Mouse (Mus musculus) hindbrain, embryonic 14.5 days (tissue): ENCODE measurements at regions not wholly inside any gene's neighbourhood (a gene's known extent, or its start where the extent isn't known, plus 50 kb on each side); places are given as distances from the start of the nearest gene placed in this dataset.

Experiments used
- ATAC-seq: fragments of 200-750 bp; cut with Nextera tagmentation; 2 replicates; pipeline ENCODE4 v1.8.0; 2017; ENCODE audit warnings: moderate number of reproducible peaks, mild to moderate bottlenecking, moderate TSS enrichment, moderate library complexity; ENCODE audit not compliant: low FRiP score
- DNase-seq: peaks from one replicate; pipeline ENCODE4 v3.0.0-alpha.2; 2015; ENCODE audit warnings: low spot score
- H3K27ac ChIP-seq: fragments of 300-500 bp; sonication (generic); 2 replicates; pipeline ENCODE4 v1.5.1; 2014; ENCODE audit warnings: mild to moderate bottlenecking, moderate library complexity
- H3K27me3 ChIP-seq: fragments of 300-500 bp; sonication (generic); 2 replicates; pipeline ENCODE4 v1.6.1; 2014; ENCODE audit warnings: mild to moderate bottlenecking, low read length, mixed read lengths; ENCODE audit not compliant: control insufficient read depth, insufficient read depth
- H3K36me3 ChIP-seq: fragments of 300-500 bp; sonication (generic); replicated peaks from 2 replicates; pipeline ENCODE4 v1.6.1; 2014; ENCODE audit not compliant: control insufficient read depth, insufficient read depth
- H3K4me1 ChIP-seq: fragments of 300-500 bp; sonication (generic); replicated peaks from 2 replicates; pipeline ENCODE4 v1.6.1; 2014; ENCODE audit warnings: antibody characterized with exemption, low read length, mixed read lengths; ENCODE audit not compliant: control insufficient read depth, insufficient read depth
- H3K4me2 ChIP-seq: fragments of 300-500 bp; sonication (generic); replicated peaks from 2 replicates; pipeline ENCODE4 v1.6.1; 2014; ENCODE audit warnings: mild to moderate bottlenecking, moderate library complexity
- H3K4me3 ChIP-seq: fragments of 300-500 bp; sonication (generic); replicated peaks from 2 replicates; pipeline ENCODE4 v1.5.1; 2014; ENCODE audit warnings: mild to moderate bottlenecking, low read length
- H3K9ac ChIP-seq: fragments of 300-500 bp; sonication (generic); 2 replicates; pipeline ENCODE4 v1.6.1; 2014
- H3K9me3 ChIP-seq: fragments of 300-500 bp; sonication (generic); 2 replicates; pipeline ENCODE4 v1.6.1; 2016; ENCODE audit warnings: low read length; ENCODE audit not compliant: control insufficient read depth
- WGBS: fragments of 180-500 bp; shearing (Covaris S2); extraction: QIAGEN DNeasy Blood & Tissue Kit; methylation state at CpG from one replicate; pipeline ENCODE4 v1.1.7; 2014; 5-methylcytosine and 5-hydroxymethylcytosine counted together

DNA sequence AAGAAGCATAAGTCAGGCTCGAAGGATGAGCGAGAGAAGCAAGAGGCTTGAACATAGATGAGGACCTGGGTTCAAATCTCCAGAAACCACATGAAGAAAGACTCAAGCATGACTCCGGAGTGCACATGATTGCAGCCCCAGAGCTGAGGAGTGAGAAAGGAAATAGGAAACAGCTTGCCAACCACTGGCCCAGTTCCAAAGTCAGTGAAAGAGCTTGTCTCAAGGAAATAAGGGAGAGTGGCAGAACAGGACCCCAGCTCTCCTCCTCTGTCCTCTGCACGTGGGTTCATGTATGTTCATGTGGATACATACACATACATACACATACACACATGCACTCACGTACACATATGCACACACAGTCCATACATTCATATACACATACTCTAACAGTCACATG lies 156.9 kb upstream of the Spred2 start:
- no peak for ATAC-seq
- H3K9ac ChIP-seq = no peak overlapping the region
- 85% methylated on average over 5 of the region's 5 CpGs for WGBS
- no peak for DNase-seq
- H3K27ac ChIP-seq = no peak overlapping the region
- H3K4me1 ChIP-seq = no peaks in the 10 kb centered on the region
- no peaks in the 10 kb centered on the region for H3K36me3 ChIP-seq
- H3K27me3 ChIP-seq = no peaks in the 10 kb centered on the region
- H3K4me3 ChIP-seq = no peak overlapping the region
- no peaks in the 10 kb centered on the region for H3K9me3 ChIP-seq
- no peak overlapping the region for H3K4me2 ChIP-seq

DNA sequence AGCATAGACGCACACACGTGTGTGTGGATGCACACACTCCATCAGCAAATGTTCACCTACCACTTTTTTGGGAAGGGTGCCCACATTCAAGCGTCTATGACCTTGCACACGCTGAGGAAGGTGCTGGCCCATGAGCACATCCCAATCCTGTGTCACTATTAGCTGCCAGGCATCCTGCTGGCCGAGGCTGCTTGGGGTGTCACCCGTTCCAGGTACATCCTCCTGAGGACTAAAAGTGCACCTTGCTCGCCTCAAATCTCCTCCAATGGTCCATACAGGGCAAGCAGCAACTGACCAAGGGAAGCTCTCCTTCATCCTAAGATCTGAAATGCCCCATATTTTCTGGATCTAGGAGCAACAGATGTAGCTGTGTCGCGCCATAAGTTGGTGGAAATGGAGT lies 156.3 kb upstream of the Spred2 start:
- ATAC-seq (no peak), DNase-seq (no peak)
- no peak overlapping the region for H3K9ac ChIP-seq
- H3K4me3 ChIP-seq = no peak overlapping the region
- 93% methylated on average over 9 of the region's 9 CpGs for WGBS
- no peak overlapping the region for H3K27ac ChIP-seq
- no peak overlapping the region for H3K4me2 ChIP-seq
- no peaks in the 10 kb centered on the region for H3K4me1 ChIP-seq
- no peaks in the 10 kb centered on the region for H3K27me3 ChIP-seq
- no peaks in the 10 kb centered on the region for H3K9me3 ChIP-seq
- H3K36me3 ChIP-seq = no peaks in the 10 kb centered on the region

DNA sequence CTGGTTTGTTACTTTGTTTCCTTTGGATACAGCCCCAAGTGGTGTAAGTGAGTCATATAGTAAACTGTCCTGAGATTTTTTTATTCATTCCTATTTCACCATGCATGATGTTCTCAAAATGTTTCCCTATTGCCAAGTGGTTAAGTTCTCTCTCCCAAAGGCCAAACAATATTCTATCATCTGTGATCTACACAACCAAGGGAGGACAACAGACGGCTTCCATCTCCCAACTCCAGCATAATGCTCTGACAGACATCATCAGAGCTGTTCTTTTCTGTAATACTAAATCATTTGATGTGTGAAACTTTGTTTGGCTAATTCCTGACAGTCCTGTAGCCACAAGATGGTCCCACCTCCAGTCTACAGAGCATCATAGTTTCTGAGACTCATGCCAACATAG lies 155.2 kb upstream of the Spred2 start:
- Histone ChIP-seq H3K4me3 (no peak overlapping the region), H3K27me3 (no peaks in the 10 kb centered on the region), H3K36me3 (no peaks in the 10 kb centered on the region), H3K9ac (no peak overlapping the region), H3K27ac (no peak overlapping the region), H3K4me2 (no peak overlapping the region), H3K9me3 (no peaks in the 10 kb centered on the region), H3K4me1 (no peaks in the 10 kb centered on the region)
- DNase-seq (no peak), ATAC-seq (no peak)
- 97% methylated on average over 1 of the region's 1 CpGs for WGBS

- Histone ChIP-seq H3K9me3 (no peaks in the 10 kb centered on the region), H3K4me2 (no peak overlapping the region), H3K27me3 (no peaks in the 10 kb centered on the region), H3K4me3 (no peak overlapping the region), H3K36me3 (no peaks in the 10 kb centered on the region), H3K27ac (no peak overlapping the region), H3K9ac (no peak overlapping the region), H3K4me1 (no peaks in the 10 kb centered on the region)
- peak; percentile 71; the same call in 1 of the 2 replicates for ATAC-seq
- peak; percentile 40 for DNase-seq
- 23% methylated on average over 9 of the region's 9 CpGs for WGBS
Measured at GRCm38 (mm10) chr11:19774010-19774409, 150.2 kb upstream of the Spred2 start.

- Histone ChIP-seq H3K36me3 (no peaks in the 10 kb centered on the region), H3K9ac (no peak overlapping the region), H3K4me3 (no peak overlapping the region), H3K4me2 (no peak overlapping the region), H3K4me1 (no peaks in the 10 kb centered on the region), H3K9me3 (no peaks in the 10 kb centered on the region), H3K27ac (no peak overlapping the region), H3K27me3 (no peaks in the 10 kb centered on the region)
- ATAC-seq = no peak
- 90% methylated on average over 4 of the region's 4 CpGs for WGBS
- DNase-seq = no peak
Measured at GRCm38 (mm10) chr11:19775741-19776140, 148.4 kb upstream of the Spred2 start.

GRCm38 (mm10) chr11:19776473-19777200 lies 147.5 kb upstream of the Spred2 start:
- H3K9ac ChIP-seq = no peak overlapping the region
- no peaks in the 10 kb centered on the region for H3K4me1 ChIP-seq
- H3K4me2 ChIP-seq = no peak overlapping the region
- H3K36me3 ChIP-seq = no peaks in the 10 kb centered on the region
- no peaks in the 10 kb centered on the region for H3K9me3 ChIP-seq
- H3K27ac ChIP-seq = no peak overlapping the region
- H3K27me3 ChIP-seq = no peaks in the 10 kb centered on the region
- DNase-seq (no peak), ATAC-seq (no peak)
- no peak overlapping the region for H3K4me3 ChIP-seq
- 63% methylated on average over 9 of the region's 9 CpGs for WGBS

GRCm38 (mm10) chr11:19778191-19778590 lies 146.0 kb upstream of the Spred2 start:
- no peak overlapping the region for H3K4me2 ChIP-seq
- no peak for ATAC-seq
- WGBS = 81% methylated on average over 2 of the region's 2 CpGs
- H3K4me1 ChIP-seq = no peaks in the 10 kb centered on the region
- DNase-seq = no peak
- no peak overlapping the region for H3K4me3 ChIP-seq
- no peak overlapping the region for H3K9ac ChIP-seq
- H3K27ac ChIP-seq = no peak overlapping the region
- no peaks in the 10 kb centered on the region for H3K27me3 ChIP-seq
- H3K36me3 ChIP-seq = no peaks in the 10 kb centered on the region
- H3K9me3 ChIP-seq = no peaks in the 10 kb centered on the region

GRCm38 (mm10) chr11:19785110-19785509 lies 139.1 kb upstream of the Spred2 start:
- WGBS = 62% methylated on average over 14 of the region's 14 CpGs
- Histone ChIP-seq H3K4me3 (no peak overlapping the region), H3K27ac (no peak overlapping the region), H3K36me3 (no peaks in the 10 kb centered on the region), H3K9ac (no peak overlapping the region), H3K9me3 (no peaks in the 10 kb centered on the region), H3K4me2 (no peak overlapping the region), H3K4me1 (no peaks in the 10 kb centered on the region), H3K27me3 (no peaks in the 10 kb centered on the region)
- DNase-seq = no peak
- no peak for ATAC-seq

DNA sequence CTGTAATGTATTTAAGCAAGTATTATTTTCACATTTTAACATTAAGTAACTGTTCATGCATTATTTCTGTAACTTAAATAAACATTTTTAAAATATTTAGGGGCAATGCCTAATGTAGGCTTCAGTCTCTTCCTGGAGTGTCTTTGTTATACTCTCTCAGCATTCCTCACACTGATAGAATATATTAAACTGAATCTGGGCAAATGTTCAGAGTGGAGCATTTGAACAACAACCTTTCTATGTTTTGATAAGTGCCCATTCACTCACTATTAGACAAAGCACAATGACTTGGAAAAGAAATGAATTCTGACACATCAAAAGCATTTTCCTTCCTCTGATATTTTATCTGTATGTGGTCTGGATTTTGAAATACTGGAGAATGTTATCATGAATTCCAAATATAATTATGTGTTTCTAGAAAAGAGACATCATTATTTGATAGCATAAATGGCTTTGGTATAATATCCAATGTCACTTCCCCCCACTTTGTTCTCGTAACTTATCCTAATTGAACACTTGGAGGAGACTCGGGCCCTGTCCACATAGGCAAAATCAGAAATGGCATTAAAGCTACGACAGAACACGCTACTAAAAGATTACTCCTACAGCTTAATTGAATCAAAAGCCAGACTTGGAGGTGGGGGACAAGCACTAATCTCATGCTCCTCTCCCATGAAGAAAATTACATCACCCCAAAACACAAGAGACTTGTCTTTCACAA lies 127.1 kb upstream of the Spred2 start:
- no peaks in the 10 kb centered on the region for H3K27me3 ChIP-seq
- no peak overlapping the region for H3K4me3 ChIP-seq
- no peak overlapping the region for H3K9ac ChIP-seq
- H3K9me3 ChIP-seq = no peaks in the 10 kb centered on the region
- DNase-seq = no peak
- H3K4me1 ChIP-seq = no peaks in the 10 kb centered on the region
- H3K36me3 ChIP-seq = no peaks in the 10 kb centered on the region
- no peak for ATAC-seq
- 72% methylated on average over 4 of the region's 4 CpGs for WGBS
- H3K4me2 ChIP-seq = no peak overlapping the region
- no peak overlapping the region for H3K27ac ChIP-seq
